Mouse (Mus musculus): ENCODE measurements around the gene Emcn. TPM values are rescaled to one million over a fixed set of nuclear protein-coding genes. Genes with fewer than 3 reads are reported as not detected.

Emcn gene
- total RNA-seq (2014; rRNA removed) (6.2 and 9.4 TPM in 2 replicates), polyA plus RNA-seq (2015; fragmentation: Nextera tagmentation; extraction: Ambion mirVana) (7.2 and 9.1 TPM in 2 replicates)

GRCm38 (mm10) chr3:137340938-137341337, at the start of gene Emcn:
Gene Emcn, plus strand, starts transcription at chr3:137341067.
- no peak within 1 kb of the TSS for H3K9ac ChIP-seq
- H3K4me1 ChIP-seq (ENCODE audit: insufficient read depth), result no peaks in the 10 kb centered on the region
- no peaks in the 10 kb centered on the region for H3K9me3 ChIP-seq (ENCODE audit: low read length)
- DNase-seq (no peak), ATAC-seq (no peak)
- no peaks in the 10 kb centered on the region for H3K36me3 ChIP-seq (ENCODE audit: insufficient read depth)
- H3K4me3 ChIP-seq (ENCODE audit: low read depth, low read length), result no peak within 1 kb of the TSS
- WGBS, result 67% methylated on average over 8 of the region's 8 CpGs
- H3K4me2 ChIP-seq (ENCODE audit: low read depth), result no peak within 1 kb of the TSS
- no peak within 1 kb of the TSS for H3K27ac ChIP-seq (ENCODE audit: low read depth, low read length)
- no peaks in the 10 kb centered on the region for H3K27me3 ChIP-seq (ENCODE audit: insufficient read depth, low read length)
- no peak for TF ChIP-seq CTCF (IDR thresholded peaks at IDR 0.05; ENCODE audit: low read depth)

DNA sequence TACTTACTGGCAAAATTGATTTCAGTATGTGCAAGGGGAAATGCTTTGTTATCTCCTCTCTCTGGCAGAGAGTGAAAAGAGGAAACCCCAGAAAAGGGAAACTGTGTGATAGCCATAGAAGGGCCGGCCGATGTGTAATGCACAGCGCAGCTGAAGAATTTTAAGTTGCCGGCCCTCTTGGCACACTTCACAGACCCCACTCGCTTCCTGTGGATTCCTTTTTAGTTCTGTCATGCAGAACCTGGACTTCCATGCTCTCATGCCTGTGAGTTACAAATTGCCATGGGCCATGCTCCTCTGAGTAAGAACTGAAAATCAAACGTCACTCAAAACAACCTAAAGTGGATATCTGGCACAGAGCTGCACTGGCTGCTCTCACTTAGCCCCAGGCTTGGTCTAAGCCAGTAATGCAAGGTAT, 47.7 kb upstream of the Emcn start:
- Histone ChIP-seq H3K9me3 (ENCODE audit: low read length) (no peaks in the 10 kb centered on the region), H3K4me1 (ENCODE audit: insufficient read depth) (no peaks in the 10 kb centered on the region), H3K9ac (no peak overlapping the region), H3K4me3 (ENCODE audit: low read depth, low read length) (no peak overlapping the region), H3K4me2 (ENCODE audit: low read depth) (no peak overlapping the region), H3K27me3 (ENCODE audit: insufficient read depth, low read length) (no peaks in the 10 kb centered on the region), H3K27ac (ENCODE audit: low read depth, low read length) (no peak overlapping the region), H3K36me3 (ENCODE audit: insufficient read depth) (no peaks in the 10 kb centered on the region)
- DNase-seq (no peak), ATAC-seq (no peak)
- 49% methylated on average over 6 of the region's 6 CpGs for WGBS
- no peak for TF ChIP-seq CTCF (IDR thresholded peaks at IDR 0.05; ENCODE audit: low read depth)

DNA sequence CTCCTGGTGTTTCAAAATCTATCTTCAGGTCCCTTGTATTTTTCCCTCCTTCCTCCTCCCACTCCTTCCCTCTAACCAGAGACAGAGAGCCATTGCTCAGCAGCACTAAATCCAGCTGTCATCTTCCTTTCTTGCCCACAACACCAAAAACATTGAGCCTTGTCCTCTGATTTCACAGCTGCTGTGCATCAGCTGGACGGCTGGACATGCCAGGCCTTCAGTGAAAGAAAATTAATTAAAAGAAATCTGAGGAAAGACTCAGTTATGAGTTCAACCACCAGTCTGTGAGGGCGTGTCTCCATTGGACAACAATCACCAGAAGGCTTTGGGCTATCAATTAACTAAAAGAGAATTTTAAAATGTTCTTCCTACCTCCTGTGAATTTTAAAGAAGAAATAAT, 42.6 kb upstream of the Emcn start:
- no peak for TF ChIP-seq CTCF (IDR thresholded peaks at IDR 0.05; ENCODE audit: low read depth)
- H3K27ac ChIP-seq (ENCODE audit: low read depth, low read length), result no peak overlapping the region
- DNase-seq (no peak), ATAC-seq (no peak)
- H3K27me3 ChIP-seq (ENCODE audit: insufficient read depth, low read length), result no peaks in the 10 kb centered on the region
- H3K4me2 ChIP-seq (ENCODE audit: low read depth), result no peak overlapping the region
- H3K9ac ChIP-seq, result no peak overlapping the region
- H3K9me3 ChIP-seq (ENCODE audit: low read length), result no peaks in the 10 kb centered on the region
- H3K4me1 ChIP-seq (ENCODE audit: insufficient read depth), result no peaks in the 10 kb centered on the region
- 70% methylated on average over 2 of the region's 2 CpGs for WGBS
- no peak overlapping the region for H3K4me3 ChIP-seq (ENCODE audit: low read depth, low read length)
- no peaks in the 10 kb centered on the region for H3K36me3 ChIP-seq (ENCODE audit: insufficient read depth)

GRCm38 (mm10) chr3:137300210-137300609, 40.7 kb upstream of the Emcn start:
- Histone ChIP-seq H3K27ac (ENCODE audit: low read depth, low read length) (no peak overlapping the region), H3K4me1 (ENCODE audit: insufficient read depth) (no peaks in the 10 kb centered on the region), H3K9me3 (ENCODE audit: low read length) (no peaks in the 10 kb centered on the region), H3K36me3 (ENCODE audit: insufficient read depth) (no peaks in the 10 kb centered on the region), H3K4me2 (ENCODE audit: low read depth) (no peak overlapping the region), H3K27me3 (ENCODE audit: insufficient read depth, low read length) (no peaks in the 10 kb centered on the region), H3K4me3 (ENCODE audit: low read depth, low read length) (no peak overlapping the region), H3K9ac (no peak overlapping the region)
- ATAC-seq (no peak), DNase-seq (no peak)
- 89% methylated on average over 3 of the region's 3 CpGs for WGBS
- TF ChIP-seq CTCF (IDR thresholded peaks at IDR 0.05; ENCODE audit: low read depth), result no peak

DNA sequence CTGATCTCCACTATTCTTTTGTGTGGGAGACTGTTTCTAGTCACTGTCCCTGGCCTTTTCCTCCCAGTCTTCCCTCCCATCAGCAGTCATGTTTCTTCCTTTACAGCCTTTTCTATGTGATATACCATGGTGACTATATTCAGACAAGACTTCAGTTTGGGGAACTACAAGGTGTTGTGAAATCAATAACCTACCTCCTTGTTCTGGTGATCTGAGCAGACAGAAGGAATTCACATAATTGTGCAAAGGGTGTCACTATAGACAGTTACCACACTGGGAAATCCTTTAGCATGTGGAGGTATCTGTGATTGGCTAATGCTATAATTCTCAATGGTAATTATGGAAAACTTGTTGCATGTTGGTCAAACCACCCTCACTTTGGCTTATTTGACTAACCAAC, 39.7 kb upstream of the Emcn start:
- Histone ChIP-seq H3K9ac (no peak overlapping the region), H3K9me3 (ENCODE audit: low read length) (no peaks in the 10 kb centered on the region), H3K27ac (ENCODE audit: low read depth, low read length) (no peak overlapping the region), H3K4me1 (ENCODE audit: insufficient read depth) (no peaks in the 10 kb centered on the region), H3K27me3 (ENCODE audit: insufficient read depth, low read length) (no peaks in the 10 kb centered on the region), H3K4me2 (ENCODE audit: low read depth) (no peak overlapping the region), H3K4me3 (ENCODE audit: low read depth, low read length) (no peak overlapping the region), H3K36me3 (ENCODE audit: insufficient read depth) (no peaks in the 10 kb centered on the region)
- ATAC-seq, result no peak
- TF ChIP-seq CTCF (IDR thresholded peaks at IDR 0.05; ENCODE audit: low read depth), result no peak
- DNase-seq, result no peak

DNA sequence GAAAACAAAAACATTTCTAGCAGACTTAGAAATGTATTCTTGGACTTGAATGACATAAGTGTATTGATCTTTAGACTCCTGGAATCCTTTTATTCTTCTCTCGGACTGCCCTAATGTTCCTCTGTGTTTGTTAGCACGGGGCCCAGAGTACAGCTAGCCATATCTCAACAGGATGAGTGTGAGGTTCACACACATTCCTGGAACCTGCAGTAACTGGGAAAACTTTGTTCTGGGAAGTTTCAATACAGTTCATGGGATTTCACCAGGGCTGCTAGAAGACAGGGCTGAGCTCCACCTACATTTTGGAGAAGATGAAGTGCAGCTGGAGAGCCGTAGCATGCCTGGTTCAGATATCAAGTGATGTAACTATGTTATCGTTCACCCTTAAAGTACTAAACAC, 38.1 kb upstream of the Emcn start:
- Histone ChIP-seq H3K4me1 (ENCODE audit: insufficient read depth) (no peaks in the 10 kb centered on the region), H3K27ac (ENCODE audit: low read depth, low read length) (no peak overlapping the region)

GRCm38 (mm10) chr3:137309959-137310358, 30.9 kb upstream of the Emcn start:
- Histone ChIP-seq H3K27me3 (ENCODE audit: insufficient read depth, low read length) (no peaks in the 10 kb centered on the region), H3K36me3 (ENCODE audit: insufficient read depth) (no peaks in the 10 kb centered on the region), H3K4me2 (ENCODE audit: low read depth) (no peak overlapping the region), H3K9ac (no peak overlapping the region), H3K4me3 (ENCODE audit: low read depth, low read length) (no peak overlapping the region), H3K27ac (ENCODE audit: low read depth, low read length) (no peak overlapping the region), H3K9me3 (ENCODE audit: low read length) (no peaks in the 10 kb centered on the region), H3K4me1 (ENCODE audit: insufficient read depth) (no peaks in the 10 kb centered on the region)
- ATAC-seq (peak; percentile 80; the same call in 1 of the 2 replicates), DNase-seq (peak; percentile 8)
- TF ChIP-seq CTCF (IDR thresholded peaks at IDR 0.05; ENCODE audit: low read depth), result no peak

More for the DNA sequence above, 38.1 kb upstream of the Emcn start:
- ATAC-seq, result no peak
- H3K4me2 ChIP-seq (ENCODE audit: low read depth), result no peak overlapping the region
- no peak overlapping the region for H3K4me3 ChIP-seq (ENCODE audit: low read depth, low read length)
- no peak for TF ChIP-seq CTCF (IDR thresholded peaks at IDR 0.05; ENCODE audit: low read depth)
- 72% methylated on average over 4 of the region's 4 CpGs for WGBS
- no peaks in the 10 kb centered on the region for H3K9me3 ChIP-seq (ENCODE audit: low read length)
- DNase-seq, result no peak
- no peak overlapping the region for H3K9ac ChIP-seq
- no peaks in the 10 kb centered on the region for H3K36me3 ChIP-seq (ENCODE audit: insufficient read depth)
- H3K27me3 ChIP-seq (ENCODE audit: insufficient read depth, low read length), result no peaks in the 10 kb centered on the region

DNA sequence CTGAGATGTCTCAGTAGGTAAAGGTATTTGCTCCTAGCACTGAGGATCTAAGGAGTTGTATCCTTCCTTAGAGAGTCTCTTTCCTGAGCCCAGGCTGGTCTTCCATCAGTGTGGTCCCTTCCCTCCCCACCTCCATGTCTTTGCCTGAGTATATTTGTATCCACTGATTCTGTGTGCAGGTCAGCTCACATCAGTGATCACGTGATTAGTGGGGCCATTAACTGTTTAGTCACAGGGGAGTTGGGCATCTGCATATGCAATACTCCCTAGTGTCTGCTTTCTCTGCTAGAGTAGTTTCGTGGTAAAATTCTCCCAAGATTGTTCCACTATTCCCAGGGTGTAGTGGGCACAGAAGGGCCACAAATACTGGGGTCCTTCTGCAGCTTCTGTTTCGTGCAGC, 28.3 kb upstream of the Emcn start:
- Histone ChIP-seq H3K27ac (ENCODE audit: low read depth, low read length) (no peak overlapping the region), H3K4me2 (ENCODE audit: low read depth) (no peak overlapping the region), H3K9me3 (ENCODE audit: low read length) (no peaks in the 10 kb centered on the region), H3K27me3 (ENCODE audit: insufficient read depth, low read length) (no peaks in the 10 kb centered on the region), H3K36me3 (ENCODE audit: insufficient read depth) (no peaks in the 10 kb centered on the region), H3K4me1 (ENCODE audit: insufficient read depth) (no peaks in the 10 kb centered on the region), H3K9ac (no peak overlapping the region), H3K4me3 (ENCODE audit: low read depth, low read length) (no peak overlapping the region)
- ATAC-seq, result no peak
- WGBS, result 74% methylated on average over 3 of the region's 3 CpGs
- DNase-seq, result no peak
- no peak for TF ChIP-seq CTCF (IDR thresholded peaks at IDR 0.05; ENCODE audit: low read depth)
